Mouse (Mus musculus): ENCODE measurements around the gene Supt6. TPM values are rescaled to one million over a fixed set of nuclear protein-coding genes. Genes with fewer than 3 reads are reported as not detected.

Supt6 gene
- polyA plus RNA-seq, 1 experiment from 2014 or later: 34.0 TPM

GRCm38 (mm10) chr11:78182450-78182849 is 63.3 kb downstream of the Supt6 start:
- no peaks in the 10 kb centered on the region for H3K27me3 ChIP-seq (ENCODE audit: control insufficient read depth, insufficient read depth, low read length)
- H3K36me3 ChIP-seq (ENCODE audit: control insufficient read depth, insufficient read depth, low read length): peaks cover 4% of the 10 kb centered on the region
- peak overlapping the region; percentile 70 for H3K4me2 ChIP-seq (ENCODE audit: low read depth, low read length, severe bottlenecking)
- H3K27ac ChIP-seq (ENCODE audit: low read depth, low read length): no peak overlapping the region
- H3K4me1 ChIP-seq (replicated peaks; ENCODE audit: control insufficient read depth, insufficient read depth, low read length): peaks cover 21% of the 10 kb centered on the region
- peak overlapping the region; percentile 92 for H3K4me3 ChIP-seq (ENCODE audit: low read depth, low read length)
- WGBS: 12% methylated on average over 7 of the region's 7 CpGs
- no peaks in the 10 kb centered on the region for H3K9me3 ChIP-seq (ENCODE audit: control insufficient read depth, low read length)
- H3K9ac ChIP-seq (ENCODE audit: low read length): peak overlapping the region; percentile 96
- ATAC-seq (replicated peaks; ENCODE audit: low FRiP score) (no peak), DNase-seq (ENCODE audit: low spot score) (no peak)

- Histone ChIP-seq H3K4me2 (ENCODE audit: low read depth, low read length, severe bottlenecking) (peak overlapping the region; percentile 70), H3K9me3 (ENCODE audit: control insufficient read depth, low read length) (no peaks in the 10 kb centered on the region), H3K4me3 (ENCODE audit: low read depth, low read length) (peak overlapping the region; percentile 92), H3K9ac (ENCODE audit: low read length) (peak overlapping the region; percentile 96), H3K36me3 (ENCODE audit: control insufficient read depth, insufficient read depth, low read length) (peaks cover 4% of the 10 kb centered on the region), H3K27me3 (ENCODE audit: control insufficient read depth, insufficient read depth, low read length) (no peaks in the 10 kb centered on the region), H3K4me1 (replicated peaks; ENCODE audit: control insufficient read depth, insufficient read depth, low read length) (peaks cover 26% of the 10 kb centered on the region), H3K27ac (ENCODE audit: low read depth, low read length) (no peak overlapping the region)
- 50% methylated on average over 2 of the region's 2 CpGs for WGBS
- DNase-seq (ENCODE audit: low spot score): no peak
- ATAC-seq (replicated peaks; ENCODE audit: low FRiP score): no peak
Measured at GRCm38 (mm10) chr11:78181830-78182357, 63.9 kb downstream of the Supt6 start.

GRCm38 (mm10) chr11:78180081-78180761 is 65.6 kb downstream of the Supt6 start:
- ATAC-seq (replicated peaks; ENCODE audit: low FRiP score): no peak
- Histone ChIP-seq H3K27me3 (ENCODE audit: control insufficient read depth, insufficient read depth, low read length) (no peaks in the 10 kb centered on the region), H3K9me3 (ENCODE audit: control insufficient read depth, low read length) (no peaks in the 10 kb centered on the region), H3K36me3 (ENCODE audit: control insufficient read depth, insufficient read depth, low read length) (peaks cover 4% of the 10 kb centered on the region), H3K9ac (ENCODE audit: low read length) (no peak overlapping the region; the same call in 1 of the 2 replicates), H3K4me3 (ENCODE audit: low read depth, low read length) (0 out of 2 replicates have a peak overlapping the region, but pooled peaks have one; percentile 0), H3K4me2 (ENCODE audit: low read depth, low read length, severe bottlenecking) (peak overlapping the region; percentile 13; the same call in 1 of the 2 replicates), H3K4me1 (replicated peaks; ENCODE audit: control insufficient read depth, insufficient read depth, low read length) (peaks cover 28% of the 10 kb centered on the region), H3K27ac (ENCODE audit: low read depth, low read length) (no peak overlapping the region)
- no peak for DNase-seq (ENCODE audit: low spot score)
- 79% methylated on average over 6 of the region's 6 CpGs for WGBS

- Histone ChIP-seq H3K36me3 (ENCODE audit: control insufficient read depth, insufficient read depth, low read length) (peaks cover 4% of the 10 kb centered on the region), H3K4me1 (replicated peaks; ENCODE audit: control insufficient read depth, insufficient read depth, low read length) (peaks cover 28% of the 10 kb centered on the region), H3K27ac (ENCODE audit: low read depth, low read length) (peak overlapping the region; percentile 93; the same call in 1 of the 2 replicates), H3K9ac (ENCODE audit: low read length) (peak overlapping the region; percentile 64), H3K9me3 (ENCODE audit: control insufficient read depth, low read length) (no peaks in the 10 kb centered on the region), H3K27me3 (ENCODE audit: control insufficient read depth, insufficient read depth, low read length) (no peaks in the 10 kb centered on the region), H3K4me3 (ENCODE audit: low read depth, low read length) (peak overlapping the region; percentile 54), H3K4me2 (ENCODE audit: low read depth, low read length, severe bottlenecking) (peak overlapping the region; percentile 93)
- DNase-seq (ENCODE audit: low spot score): no peak
- ATAC-seq (replicated peaks; ENCODE audit: low FRiP score): no peak
- 33% methylated on average over 8 of the region's 8 CpGs for WGBS
Measured at GRCm38 (mm10) chr11:78179438-78179999, 66.3 kb downstream of the Supt6 start.

- H3K4me1 ChIP-seq (replicated peaks; ENCODE audit: control insufficient read depth, insufficient read depth, low read length): peaks cover 28% of the 10 kb centered on the region
- 0 out of 2 replicates have a peak, but pooled peaks have one; percentile 1 for ATAC-seq (replicated peaks; ENCODE audit: low FRiP score)
Measured at GRCm38 (mm10) chr11:78178859-78179437, 66.8 kb downstream of the Supt6 start.

GRCm38 (mm10) chr11:78177903-78178858 is 67.6 kb downstream of the Supt6 start:
- DNase-seq (ENCODE audit: low spot score): peak; percentile 98
- Histone ChIP-seq H3K27me3 (ENCODE audit: control insufficient read depth, insufficient read depth, low read length) (no peaks in the 10 kb centered on the region), H3K27ac (ENCODE audit: low read depth, low read length) (peak overlapping the region; percentile 93), H3K36me3 (ENCODE audit: control insufficient read depth, insufficient read depth, low read length) (peaks cover 4% of the 10 kb centered on the region), H3K4me3 (ENCODE audit: low read depth, low read length) (peak overlapping the region; percentile 54), H3K9me3 (ENCODE audit: control insufficient read depth, low read length) (no peaks in the 10 kb centered on the region), H3K9ac (ENCODE audit: low read length) (peak overlapping the region; percentile 64), H3K4me2 (ENCODE audit: low read depth, low read length, severe bottlenecking) (peak overlapping the region; percentile 93), H3K4me1 (replicated peaks; ENCODE audit: control insufficient read depth, insufficient read depth, low read length) (peaks cover 28% of the 10 kb centered on the region)
- under 1% methylated on average over 74 of the region's 84 CpGs for WGBS
- peak; percentile 83 for ATAC-seq (replicated peaks; ENCODE audit: low FRiP score)

More at GRCm38 (mm10) chr11:78178859-78179437, 66.8 kb downstream of the Supt6 start:
- Histone ChIP-seq H3K27me3 (ENCODE audit: control insufficient read depth, insufficient read depth, low read length) (no peaks in the 10 kb centered on the region), H3K4me3 (ENCODE audit: low read depth, low read length) (peak overlapping the region; percentile 54), H3K27ac (ENCODE audit: low read depth, low read length) (peak overlapping the region; percentile 93), H3K4me2 (ENCODE audit: low read depth, low read length, severe bottlenecking) (peak overlapping the region; percentile 93), H3K9me3 (ENCODE audit: control insufficient read depth, low read length) (no peaks in the 10 kb centered on the region), H3K9ac (ENCODE audit: low read length) (peak overlapping the region; percentile 64), H3K36me3 (ENCODE audit: control insufficient read depth, insufficient read depth, low read length) (peaks cover 4% of the 10 kb centered on the region)
- peak; percentile 77 for DNase-seq (ENCODE audit: low spot score)
- under 1% methylated on average over 28 of the region's 29 CpGs for WGBS

GRCm38 (mm10) chr11:78177437-78177836 is 68.3 kb downstream of the Supt6 start:
- H3K4me1 ChIP-seq (replicated peaks; ENCODE audit: control insufficient read depth, insufficient read depth, low read length): peaks cover 28% of the 10 kb centered on the region
- H3K9ac ChIP-seq (ENCODE audit: low read length): peak overlapping the region; percentile 50; the same call in 1 of the 2 replicates
- H3K36me3 ChIP-seq (ENCODE audit: control insufficient read depth, insufficient read depth, low read length): peaks cover 4% of the 10 kb centered on the region
- DNase-seq (ENCODE audit: low spot score) (no peak), ATAC-seq (replicated peaks; ENCODE audit: low FRiP score) (no peak; the same call in 1 of the 2 replicates)
- H3K27me3 ChIP-seq (ENCODE audit: control insufficient read depth, insufficient read depth, low read length): no peaks in the 10 kb centered on the region
- peak overlapping the region; percentile 54 for H3K4me3 ChIP-seq (ENCODE audit: low read depth, low read length)
- no peaks in the 10 kb centered on the region for H3K9me3 ChIP-seq (ENCODE audit: control insufficient read depth, low read length)
- peak overlapping the region; percentile 93 for H3K4me2 ChIP-seq (ENCODE audit: low read depth, low read length, severe bottlenecking)
- 3% methylated on average over 10 of the region's 10 CpGs for WGBS
- H3K27ac ChIP-seq (ENCODE audit: low read depth, low read length): no peak overlapping the region

Data from forebrain, embryonic 11.5 days (tissue).